Mouse (Mus musculus) lung, embryonic 14.5 days (tissue): ENCODE results near the gene Ppfia3. TPM values are rescaled to one million over a fixed set of nuclear protein-coding genes. Genes with fewer than 3 reads are reported as not detected.
"Not testable (repeated sequence)": the region's sequence is repeated elsewhere in the genome, so short reads cannot be mapped to it uniquely, and the experiment has no call there.

Experiments used
- ATAC-seq: fragments of 200-750 bp; cut with Nextera tagmentation; 2 replicates; pipeline ENCODE4 v1.8.0; 2017; ENCODE audit warnings: mild to moderate bottlenecking, moderate TSS enrichment, moderate library complexity; ENCODE audit not compliant: insufficient read depth
- DNase-seq: peaks from one replicate; pipeline ENCODE4 v3.0.0-alpha.2; 2015
- H3K27ac ChIP-seq: fragments of 300-500 bp; sonication (generic); 2 replicates; pipeline ENCODE4 v1.5.1; 2014; ENCODE audit warnings: low read depth, mild to moderate bottlenecking, moderate library complexity
- H3K27me3 ChIP-seq: fragments of 300-500 bp; sonication (generic); 2 replicates; pipeline ENCODE4 v1.6.1; 2014; ENCODE audit warnings: low read length, control low read depth; ENCODE audit not compliant: insufficient read depth
- H3K36me3 ChIP-seq: fragments of 300-500 bp; sonication (generic); 2 replicates; pipeline ENCODE4 v1.6.1; 2014; ENCODE audit warnings: control low read depth; ENCODE audit not compliant: insufficient read depth
- H3K4me1 ChIP-seq: fragments of 300-500 bp; sonication (generic); 2 replicates; pipeline ENCODE4 v1.6.1; 2014; ENCODE audit warnings: antibody characterized with exemption, control low read depth; ENCODE audit not compliant: insufficient read depth
- H3K4me2 ChIP-seq: fragments of 300-500 bp; sonication (generic); 2 replicates; pipeline ENCODE4 v1.6.1; 2014; ENCODE audit warnings: mild to moderate bottlenecking
- H3K4me3 ChIP-seq: fragments of 300-500 bp; sonication (generic); 2 replicates; pipeline ENCODE4 v1.5.1; 2014; ENCODE audit warnings: low read depth, low read length
- H3K9ac ChIP-seq: fragments of 300-500 bp; sonication (generic); 2 replicates; pipeline ENCODE4 v1.6.1; 2014
- H3K9me3 ChIP-seq: fragments of 300-500 bp; sonication (generic); 2 replicates; pipeline ENCODE4 v1.6.1; 2016; ENCODE audit warnings: low read depth, low read length, control low read depth
- CTCF ChIP-seq: IDR thresholded peaks from 2 replicates; pipeline ENCODE4 v1.5.1; 2016; ENCODE audit warnings: antibody characterized with exemption, low read depth
- WGBS: fragments of 180-500 bp; shearing (Covaris S2); extraction: QIAGEN DNeasy Blood & Tissue Kit; methylation state at CpG from one replicate; pipeline ENCODE4 v1.1.7; 2014; 5-methylcytosine and 5-hydroxymethylcytosine counted together
- polyA plus RNA-seq: library from polyadenylated mRNA; unstranded; fragments of >200 nt; fragmentation: Nextera tagmentation; extraction: Ambion mirVana; gene quantifications from 2 replicates; pipeline ENCODE4 v1.2.1, GENCODE M21; 2014

Gene Ppfia3
- polyA plus RNA-seq, 1 experiment from 2014 or later: 3.1 TPM

- H3K27me3 ChIP-seq: peaks cover 46% of the 10 kb centered on the region
- H3K9me3 ChIP-seq: no peaks in the 10 kb centered on the region
- ATAC-seq (no peak), DNase-seq (no peak)
- peaks cover 7% of the 10 kb centered on the region; the same call in 1 of the 2 replicates for H3K4me1 ChIP-seq
- H3K4me2 ChIP-seq: peak overlapping the region; percentile 89
- H3K4me3 ChIP-seq: peak overlapping the region; percentile 42; the same call in 1 of the 2 replicates
- TF ChIP-seq CTCF: no peak
- WGBS: 48% methylated on average over 18 of the region's 18 CpGs
- no peak overlapping the region for H3K27ac ChIP-seq
- H3K9ac ChIP-seq: no peak overlapping the region
- H3K36me3 ChIP-seq: no peaks in the 10 kb centered on the region
Observed at GRCm38 (mm10) chr7:45360404-45361125, 6.3 kb downstream of the Ppfia3 start.

GRCm38 (mm10) chr7:45359081-45359480, 7.7 kb downstream of the Ppfia3 start:
- peaks cover 37% of the 10 kb centered on the region for H3K27me3 ChIP-seq
- not testable (repeated sequence) for DNase-seq, H3K27ac ChIP-seq, H3K4me3 ChIP-seq, ATAC-seq, H3K9ac ChIP-seq, H3K9me3 ChIP-seq, H3K36me3 ChIP-seq, H3K4me1 ChIP-seq, H3K4me2 ChIP-seq
- 54% methylated on average over 10 of the region's 11 CpGs for WGBS

DNA sequence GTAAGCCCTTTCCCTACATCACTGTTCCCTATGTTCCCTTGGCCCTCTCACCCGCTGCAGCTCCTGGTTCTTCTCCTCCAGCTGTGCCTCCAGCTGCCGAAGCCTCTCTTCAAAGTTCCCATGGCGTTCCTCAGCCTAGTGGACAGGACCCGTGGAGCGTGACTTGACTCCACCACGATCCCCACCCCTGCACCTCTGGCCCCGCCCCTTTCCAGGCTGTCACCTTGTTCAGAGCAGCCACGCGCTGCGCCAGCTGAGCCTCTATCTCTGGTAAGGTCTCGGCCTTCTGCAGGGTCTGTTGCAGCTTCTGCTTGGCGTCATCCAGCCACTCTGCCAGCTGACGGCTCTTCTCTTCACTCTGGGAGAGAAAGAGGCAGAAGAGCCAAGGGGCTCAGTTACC, 10.7 kb downstream of the Ppfia3 start:
- Histone ChIP-seq H3K36me3 (no peaks in the 10 kb centered on the region), H3K27me3 (peaks cover 13% of the 10 kb centered on the region), H3K4me2 (no peak overlapping the region), H3K9me3 (no peaks in the 10 kb centered on the region), H3K4me1 (no peaks in the 10 kb centered on the region), H3K4me3 (no peak overlapping the region), H3K27ac (no peak overlapping the region), H3K9ac (no peak overlapping the region)
- no peak for DNase-seq
- 40% methylated on average over 13 of the region's 13 CpGs for WGBS
- TF ChIP-seq CTCF: no peak
- ATAC-seq: no peak

DNA sequence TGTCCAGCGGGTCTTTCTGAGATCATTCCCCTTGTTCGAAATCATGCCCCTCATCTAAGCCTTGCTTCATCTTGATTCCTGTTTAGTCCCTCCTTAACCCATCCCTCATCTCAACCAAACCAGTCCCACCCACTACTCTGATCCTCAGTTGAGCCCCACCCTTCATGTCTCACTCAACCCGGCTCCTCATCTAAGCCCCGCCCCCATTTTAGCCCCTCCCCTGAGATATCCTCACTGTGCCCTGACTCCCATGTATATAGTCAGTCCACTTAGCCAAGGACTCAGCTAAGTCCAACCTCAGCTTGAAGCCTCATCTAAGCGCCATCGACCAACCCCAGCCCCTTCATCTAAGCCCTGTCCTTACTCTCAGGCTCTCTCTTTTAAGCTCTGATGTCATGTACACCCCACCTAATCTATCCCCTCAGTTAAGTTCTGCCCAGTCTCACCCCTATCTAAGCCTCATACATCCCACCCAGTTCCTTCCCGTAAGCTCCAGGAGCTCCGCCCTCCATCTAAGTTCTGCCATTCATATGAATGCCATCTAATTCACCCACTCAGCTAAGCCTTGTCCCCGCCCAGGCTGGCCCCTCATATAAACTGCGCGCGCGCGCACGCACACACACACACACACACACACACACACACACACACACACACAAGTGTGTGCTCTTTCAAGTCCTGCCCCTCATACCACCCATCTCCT, 11.3 kb downstream of the Ppfia3 start:
- Histone ChIP-seq H3K36me3 (no peaks in the 10 kb centered on the region), H3K4me2 (no peak overlapping the region), H3K27ac (no peak overlapping the region), H3K27me3 (peaks cover 7% of the 10 kb centered on the region), H3K9me3 (no peaks in the 10 kb centered on the region), H3K4me3 (no peak overlapping the region), H3K9ac (no peak overlapping the region), H3K4me1 (no peaks in the 10 kb centered on the region)
- no peak for TF ChIP-seq CTCF
- DNase-seq: no peak
- no peak for ATAC-seq
- 62% methylated on average over 15 of the region's 15 CpGs for WGBS

- no peak overlapping the region for H3K9ac ChIP-seq
- no peak overlapping the region for H3K4me2 ChIP-seq
- no peaks in the 10 kb centered on the region for H3K36me3 ChIP-seq
- H3K27me3 ChIP-seq: no peaks in the 10 kb centered on the region
- no peak for TF ChIP-seq CTCF
- no peaks in the 10 kb centered on the region for H3K9me3 ChIP-seq
- no peak overlapping the region for H3K4me3 ChIP-seq
- no peak overlapping the region for H3K27ac ChIP-seq
- no peaks in the 10 kb centered on the region for H3K4me1 ChIP-seq
- DNase-seq (no peak), ATAC-seq (no peak)
- WGBS: 16% methylated on average over 5 of the region's 5 CpGs
Observed at GRCm38 (mm10) chr7:45353041-45353440, 13.8 kb downstream of the Ppfia3 start.

- Histone ChIP-seq H3K27ac (no peak overlapping the region), H3K4me1 (no peaks in the 10 kb centered on the region), H3K36me3 (no peaks in the 10 kb centered on the region), H3K9ac (no peak overlapping the region), H3K27me3 (no peaks in the 10 kb centered on the region), H3K4me2 (no peak overlapping the region), H3K9me3 (no peaks in the 10 kb centered on the region), H3K4me3 (no peak overlapping the region)
- ATAC-seq (no peak), DNase-seq (no peak)
- 62% methylated on average over 13 of the region's 13 CpGs for WGBS
- TF ChIP-seq CTCF: no peak
Observed at GRCm38 (mm10) chr7:45346905-45347304, 19.9 kb downstream of the Ppfia3 start.

DNA sequence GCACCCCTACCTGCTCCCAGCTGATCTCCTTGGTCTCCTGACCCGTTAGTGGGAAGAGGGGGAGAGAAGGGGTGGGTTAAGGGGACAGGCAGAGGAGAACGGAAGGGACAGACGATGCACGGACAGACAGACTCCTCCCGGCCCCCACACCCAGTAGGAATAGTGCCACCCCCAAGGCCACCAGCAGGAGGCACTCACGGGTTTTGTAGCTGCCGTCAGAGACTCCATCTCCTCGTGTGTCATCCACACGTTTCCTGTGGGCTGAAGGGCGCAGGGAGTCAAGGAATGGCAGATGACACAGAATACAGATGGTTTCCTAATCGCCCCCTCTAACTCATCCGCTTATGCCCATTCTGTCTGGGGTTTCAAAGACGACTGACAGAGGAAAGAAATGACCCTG, 23.3 kb downstream of the Ppfia3 start:
- WGBS: 29% methylated on average over 13 of the region's 13 CpGs
- Histone ChIP-seq H3K27ac (no peak overlapping the region), H3K27me3 (no peaks in the 10 kb centered on the region), H3K4me2 (no peak overlapping the region), H3K36me3 (no peaks in the 10 kb centered on the region), H3K9ac (no peak overlapping the region), H3K4me1 (peaks cover 13% of the 10 kb centered on the region), H3K9me3 (no peaks in the 10 kb centered on the region), H3K4me3 (no peak overlapping the region)
- DNase-seq (peak; percentile 30), ATAC-seq (no peak)
- peak; percentile 46 for TF ChIP-seq CTCF
